Mouse (Mus musculus): ENCODE results near the gene Dcaf12. TPM values are rescaled to one million over a fixed set of nuclear protein-coding genes. Genes with fewer than 3 reads are reported as not detected.

The Dcaf12 gene
- polyA plus RNA-seq, 1 experiment from 2014 or later = 87.8 TPM

DNA sequence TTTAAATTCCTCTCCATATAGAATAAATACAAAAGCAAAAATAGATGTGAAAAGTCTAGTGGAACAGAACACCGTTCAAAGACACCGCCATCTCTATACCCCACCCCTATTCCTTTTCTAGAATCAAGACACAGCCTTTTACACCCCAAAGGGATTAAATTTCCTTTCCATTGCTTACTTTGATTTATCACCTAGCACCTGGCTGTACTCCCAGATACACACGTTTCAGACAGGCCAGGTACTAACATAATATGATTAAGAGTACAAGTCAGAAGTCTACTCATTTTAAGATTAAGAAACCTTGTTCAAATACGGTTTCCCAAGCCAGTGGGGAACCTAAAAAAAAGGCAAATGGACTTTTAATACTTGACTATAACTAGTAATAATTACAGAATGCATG lies 48.3 kb downstream of the Dcaf12 start:
- H3K4me2 ChIP-seq (ENCODE audit: low read depth, low read length) = no peak overlapping the region
- no peaks in the 10 kb centered on the region; the same call in 1 of the 2 replicates for H3K4me1 ChIP-seq (ENCODE audit: control insufficient read depth, low read depth, low read length)
- no peak overlapping the region for H3K4me3 ChIP-seq (ENCODE audit: low read depth, low read length)
- H3K36me3 ChIP-seq (ENCODE audit: control insufficient read depth, insufficient read depth) = peaks cover 15% of the 10 kb centered on the region
- H3K9me3 ChIP-seq (replicated peaks; ENCODE audit: control insufficient read depth, low read length) = no peaks in the 10 kb centered on the region
- ATAC-seq (ENCODE audit: low read depth) = no peak
- H3K27me3 ChIP-seq (ENCODE audit: control insufficient read depth, insufficient read depth, low read depth, low read length) = no peaks in the 10 kb centered on the region
- no peak overlapping the region for H3K9ac ChIP-seq (ENCODE audit: low read depth, low read length)
- H3K27ac ChIP-seq (ENCODE audit: low read length) = no peak overlapping the region
- 80% methylated on average over 4 of the region's 4 CpGs for WGBS (ENCODE audit: insufficient replicate concordance)

DNA sequence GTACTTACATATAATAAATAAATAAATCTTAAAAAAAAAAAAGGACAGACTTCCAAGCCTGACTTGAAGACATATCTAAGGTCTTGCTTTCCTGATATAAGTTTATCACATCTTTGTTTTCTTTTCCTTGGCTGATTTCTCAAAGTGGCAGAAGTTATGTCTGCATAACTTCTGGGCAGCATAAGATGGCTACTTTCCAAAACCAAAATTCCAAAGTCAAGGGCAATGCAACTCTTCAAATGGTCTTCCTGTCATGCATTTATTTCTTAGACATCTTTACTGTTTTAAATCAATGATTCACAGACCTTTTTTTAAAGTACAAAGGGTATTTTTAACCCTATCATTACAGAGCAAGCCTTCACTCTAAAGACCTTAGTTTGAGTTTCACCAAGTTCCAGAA lies 54.0 kb downstream of the Dcaf12 start:
- no peak overlapping the region for H3K4me2 ChIP-seq (ENCODE audit: low read depth, low read length)
- no peak overlapping the region for H3K9ac ChIP-seq (ENCODE audit: low read depth, low read length)

DNA sequence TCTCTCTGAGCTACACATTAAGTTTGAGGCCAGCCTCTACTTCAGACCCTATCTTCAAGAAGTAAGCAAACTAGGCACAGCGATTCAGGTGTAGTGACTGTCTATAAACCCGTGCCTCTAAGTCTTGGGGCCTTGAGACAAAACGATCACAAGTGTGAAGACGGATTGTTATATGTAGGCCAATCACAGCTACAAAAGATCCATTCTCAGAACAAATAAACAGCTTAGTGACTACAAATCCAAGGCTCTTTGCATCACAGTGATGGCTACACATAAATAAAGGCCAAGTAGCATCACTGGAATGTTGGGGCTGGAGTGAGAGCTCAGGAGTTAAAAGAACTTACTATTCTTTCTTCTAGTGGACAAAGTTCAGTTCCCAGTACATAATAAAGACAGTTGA lies 55.7 kb downstream of the Dcaf12 start:
- Histone ChIP-seq H3K4me3 (ENCODE audit: low read depth, low read length) (no peak overlapping the region), H3K4me2 (ENCODE audit: low read depth, low read length) (no peak overlapping the region), H3K27ac (ENCODE audit: low read length) (no peak overlapping the region), H3K9ac (ENCODE audit: low read depth, low read length) (no peak overlapping the region), H3K4me1 (ENCODE audit: control insufficient read depth, low read depth, low read length) (no peaks in the 10 kb centered on the region; the same call in 1 of the 2 replicates), H3K9me3 (replicated peaks; ENCODE audit: control insufficient read depth, low read length) (no peaks in the 10 kb centered on the region), H3K27me3 (ENCODE audit: control insufficient read depth, insufficient read depth, low read depth, low read length) (no peaks in the 10 kb centered on the region), H3K36me3 (ENCODE audit: control insufficient read depth, insufficient read depth) (peaks cover 6% of the 10 kb centered on the region)
- 79% methylated on average over 4 of the region's 4 CpGs for WGBS (ENCODE audit: insufficient replicate concordance)
- ATAC-seq (ENCODE audit: low read depth) = no peak

More for the DNA sequence above, 54.0 kb downstream of the Dcaf12 start:
- Histone ChIP-seq H3K9me3 (replicated peaks; ENCODE audit: control insufficient read depth, low read length) (no peaks in the 10 kb centered on the region), H3K27me3 (ENCODE audit: control insufficient read depth, insufficient read depth, low read depth, low read length) (no peaks in the 10 kb centered on the region), H3K4me3 (ENCODE audit: low read depth, low read length) (no peak overlapping the region), H3K27ac (ENCODE audit: low read length) (no peak overlapping the region), H3K36me3 (ENCODE audit: control insufficient read depth, insufficient read depth) (peaks cover 6% of the 10 kb centered on the region), H3K4me1 (ENCODE audit: control insufficient read depth, low read depth, low read length) (no peaks in the 10 kb centered on the region; the same call in 1 of the 2 replicates)
- ATAC-seq (ENCODE audit: low read depth) = no peak

DNA sequence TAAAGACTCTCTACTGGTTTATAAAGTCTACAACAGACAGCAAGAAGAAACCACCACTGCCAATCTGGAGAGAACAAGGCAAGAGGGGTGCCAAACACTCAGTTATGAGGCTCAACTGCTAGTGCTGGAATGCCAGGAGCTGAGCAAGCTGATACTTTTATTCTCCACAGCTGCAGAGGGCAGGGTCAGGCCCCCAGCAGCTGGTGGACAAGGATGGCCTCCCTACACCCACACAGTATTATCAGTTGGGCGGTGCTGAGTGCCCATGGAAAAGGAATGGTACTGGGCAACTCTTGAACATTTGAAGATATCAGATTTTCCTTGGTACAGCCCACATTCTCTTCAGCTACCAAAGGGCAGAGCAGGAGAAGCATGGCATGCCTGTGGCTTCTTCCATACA lies 56.9 kb downstream of the Dcaf12 start:
- Histone ChIP-seq H3K4me3 (ENCODE audit: low read depth, low read length) (no peak overlapping the region), H3K9ac (ENCODE audit: low read depth, low read length) (no peak overlapping the region), H3K9me3 (replicated peaks; ENCODE audit: control insufficient read depth, low read length) (no peaks in the 10 kb centered on the region), H3K4me1 (ENCODE audit: control insufficient read depth, low read depth, low read length) (no peaks in the 10 kb centered on the region; the same call in 1 of the 2 replicates), H3K27me3 (ENCODE audit: control insufficient read depth, insufficient read depth, low read depth, low read length) (no peaks in the 10 kb centered on the region), H3K36me3 (ENCODE audit: control insufficient read depth, insufficient read depth) (peaks cover 6% of the 10 kb centered on the region), H3K27ac (ENCODE audit: low read length) (no peak overlapping the region), H3K4me2 (ENCODE audit: low read depth, low read length) (no peak overlapping the region)
- WGBS (ENCODE audit: insufficient replicate concordance) = 64% methylated on average over 1 of the region's 1 CpGs
- no peak for ATAC-seq (ENCODE audit: low read depth)

DNA sequence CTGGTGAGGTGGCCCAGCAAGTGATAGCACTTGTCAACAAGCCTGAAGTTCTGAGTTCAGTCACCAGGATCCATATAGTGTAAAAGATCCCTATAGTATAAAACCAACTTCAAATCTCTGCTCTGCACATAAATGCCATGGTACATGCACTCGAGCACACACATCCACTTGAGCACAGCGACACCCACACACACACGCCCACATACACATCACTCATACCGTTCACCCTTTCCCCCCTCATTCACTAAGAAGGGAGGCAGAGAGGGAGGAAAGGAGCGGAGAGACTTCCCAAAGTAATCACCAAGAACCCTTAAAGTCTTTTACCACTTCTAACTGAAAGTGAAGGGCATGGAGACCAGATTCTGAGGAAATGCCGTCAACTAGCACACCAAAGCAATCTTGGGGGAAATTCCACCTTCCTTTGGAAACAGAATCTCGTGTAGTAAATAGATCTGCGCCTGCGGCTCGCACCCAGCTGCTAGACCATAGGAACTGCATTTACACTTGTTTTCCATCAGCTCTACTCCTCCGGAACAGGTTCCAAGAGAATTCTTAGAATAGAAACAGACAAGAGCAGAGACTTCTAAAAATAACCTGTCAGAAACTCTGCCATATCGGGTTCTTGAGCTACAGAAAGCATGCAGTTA lies 59.0 kb downstream of the Dcaf12 start:
- Histone ChIP-seq H3K4me3 (ENCODE audit: low read depth, low read length) (no peak overlapping the region), H3K4me1 (ENCODE audit: control insufficient read depth, low read depth, low read length) (no peaks in the 10 kb centered on the region; the same call in 1 of the 2 replicates), H3K4me2 (ENCODE audit: low read depth, low read length) (no peak overlapping the region), H3K9ac (ENCODE audit: low read depth, low read length) (no peak overlapping the region), H3K27me3 (ENCODE audit: control insufficient read depth, insufficient read depth, low read depth, low read length) (no peaks in the 10 kb centered on the region), H3K9me3 (replicated peaks; ENCODE audit: control insufficient read depth, low read length) (no peaks in the 10 kb centered on the region), H3K27ac (ENCODE audit: low read length) (no peak overlapping the region), H3K36me3 (ENCODE audit: control insufficient read depth, insufficient read depth) (peaks cover under 1% of the 10 kb centered on the region; the same call in 1 of the 2 replicates)
- WGBS (ENCODE audit: insufficient replicate concordance) = 78% methylated on average over 12 of the region's 12 CpGs
- no peak for ATAC-seq (ENCODE audit: low read depth)

DNA sequence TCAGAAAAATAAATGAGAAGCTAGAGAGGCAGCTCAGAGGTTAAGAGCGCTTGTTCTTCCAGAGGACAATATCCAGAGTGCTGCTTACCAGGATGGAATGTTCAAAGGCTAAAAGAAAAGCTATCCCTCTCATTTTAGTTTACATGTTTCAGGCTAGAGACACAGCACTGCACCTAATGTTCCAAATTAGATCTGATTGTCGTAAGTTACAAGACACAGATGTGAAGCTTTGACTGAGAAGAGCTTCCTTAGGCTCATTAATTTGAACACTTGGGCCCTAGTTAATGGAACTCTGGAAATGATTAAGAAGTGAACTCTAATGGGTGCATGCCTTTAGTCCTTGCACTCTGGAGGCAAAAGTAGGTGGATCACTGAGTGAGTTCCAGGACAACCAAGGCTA lies 60.9 kb downstream of the Dcaf12 start:
- Histone ChIP-seq H3K27me3 (ENCODE audit: control insufficient read depth, insufficient read depth, low read depth, low read length) (no peaks in the 10 kb centered on the region), H3K9ac (ENCODE audit: low read depth, low read length) (no peak overlapping the region), H3K9me3 (replicated peaks; ENCODE audit: control insufficient read depth, low read length) (no peaks in the 10 kb centered on the region), H3K36me3 (ENCODE audit: control insufficient read depth, insufficient read depth) (peaks cover 7% of the 10 kb centered on the region), H3K4me3 (ENCODE audit: low read depth, low read length) (no peak overlapping the region), H3K4me2 (ENCODE audit: low read depth, low read length) (no peak overlapping the region), H3K4me1 (ENCODE audit: control insufficient read depth, low read depth, low read length) (no peaks in the 10 kb centered on the region; the same call in 1 of the 2 replicates), H3K27ac (ENCODE audit: low read length) (no peak overlapping the region)
- ATAC-seq (ENCODE audit: low read depth) = no peak
- WGBS (ENCODE audit: insufficient replicate concordance) = 84% methylated on average over 2 of the region's 2 CpGs

DNA sequence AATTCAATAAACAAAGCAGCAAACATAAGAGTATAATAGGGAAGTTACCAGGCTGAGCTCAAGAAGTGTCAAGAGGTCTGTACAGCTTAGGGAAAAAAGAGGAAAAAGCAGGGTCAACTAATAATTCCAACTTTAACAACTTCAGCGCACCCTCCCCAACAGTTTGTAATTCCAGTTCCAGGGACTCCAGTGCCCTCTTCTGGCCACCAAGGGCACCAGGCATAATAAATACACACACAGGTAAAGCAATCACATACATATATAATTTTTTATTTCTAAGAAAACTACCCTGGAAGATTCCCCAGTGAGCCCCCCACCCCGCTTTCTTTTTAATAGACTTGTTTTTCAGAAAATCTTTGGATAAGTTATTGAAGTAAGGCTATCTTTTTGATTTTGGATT lies 69.3 kb downstream of the Dcaf12 start:
- Histone ChIP-seq H3K36me3 (ENCODE audit: control insufficient read depth, insufficient read depth) (peaks cover 16% of the 10 kb centered on the region), H3K4me1 (ENCODE audit: control insufficient read depth, low read depth, low read length) (no peaks in the 10 kb centered on the region), H3K27ac (ENCODE audit: low read length) (no peak overlapping the region), H3K4me3 (ENCODE audit: low read depth, low read length) (no peak overlapping the region), H3K9me3 (replicated peaks; ENCODE audit: control insufficient read depth, low read length) (no peaks in the 10 kb centered on the region), H3K4me2 (ENCODE audit: low read depth, low read length) (no peak overlapping the region), H3K9ac (ENCODE audit: low read depth, low read length) (no peak overlapping the region), H3K27me3 (ENCODE audit: control insufficient read depth, insufficient read depth, low read depth, low read length) (no peaks in the 10 kb centered on the region)
- ATAC-seq (ENCODE audit: low read depth) = no peak
- WGBS (ENCODE audit: insufficient replicate concordance) = 83% methylated on average over 2 of the region's 2 CpGs

Other genes starting within 250 kb of the Dcaf12 start
- gene Aqp3, start 216.7 kb downstream of the Dcaf12 start, polyA plus RNA-seq (2015; fragmentation: Nextera tagmentation; extraction: Ambion mirVana) = 10.4 and 11.4 TPM in 2 replicates
- 8.5 and 10.1 TPM in 2 replicates for gene Nol6, start 190.4 kb downstream of the Dcaf12 start, polyA plus RNA-seq (2015; fragmentation: Nextera tagmentation; extraction: Ambion mirVana)
- gene Ube2r2, start 179.1 kb downstream of the Dcaf12 start, polyA plus RNA-seq (2015; fragmentation: Nextera tagmentation; extraction: Ambion mirVana) = 47.9 and 56.0 TPM in 2 replicates
- gene Ubap2, start 39.7 kb downstream of the Dcaf12 start, polyA plus RNA-seq (2015; fragmentation: Nextera tagmentation; extraction: Ambion mirVana) = 20.4 and 23.9 TPM in 2 replicates
- 32.8 and 36.8 TPM in 2 replicates for gene Ubap1, start 34.1 kb upstream of the Dcaf12 start, polyA plus RNA-seq (2015; fragmentation: Nextera tagmentation; extraction: Ambion mirVana)
- gene Kif24, start 150.0 kb upstream of the Dcaf12 start, polyA plus RNA-seq (2015; fragmentation: Nextera tagmentation; extraction: Ambion mirVana) = 4.9 and 5.0 TPM in 2 replicates
- 16.9 and 20.5 TPM in 2 replicates for gene Nudt2, start 150.3 kb upstream of the Dcaf12 start, polyA plus RNA-seq (2015; fragmentation: Nextera tagmentation; extraction: Ambion mirVana)
- 1.6 and 1.8 TPM in 2 replicates for gene AI464131, start 188.2 kb upstream of the Dcaf12 start, polyA plus RNA-seq (2015; fragmentation: Nextera tagmentation; extraction: Ambion mirVana)
- gene 1110017D15Rik, start 202.4 kb upstream of the Dcaf12 start, polyA plus RNA-seq (2015; fragmentation: Nextera tagmentation; extraction: Ambion mirVana) = not detected in 2 replicates